Mouse (Mus musculus) bone marrow, adult 2 months (tissue): ENCODE results near the gene Ncbp1.

Experiments
- CTCF ChIP-seq: fragments of 200-500 bp; IDR thresholded peaks from 2 replicates; pipeline ENCODE4 v1.5.1; 2011; ENCODE audit warnings: low read length, control low read depth; ENCODE audit not compliant: control insufficient read depth, insufficient read depth
- POLR2A ChIP-seq: fragments of 200-500 bp; IDR thresholded peaks from 2 replicates; pipeline ENCODE4 v1.6.1; 2011; ENCODE audit warnings: low read depth, mild to moderate bottlenecking, control low read depth, low read length, borderline replicate concordance; ENCODE audit not compliant: control insufficient read depth

GRCm38 (mm10) chr4:46096546-46096945 is 41.9 kb upstream of the Ncbp1 start:
- TF ChIP-seq POLR2A = no peak
- no peak for TF ChIP-seq CTCF
